Mouse (Mus musculus): Measurements from ENCODE around the gene Knstrn. TPM values are rescaled to one million over a fixed set of nuclear protein-coding genes. Genes with fewer than 3 reads are reported as not detected.
A peak's percentile ranks its signal among the peaks of the same experiment; 100 is the strongest.

Knstrn gene
- polyA plus RNA-seq, 1 experiment: 133 TPM

GRCm38 (mm10) chr2:118896914-118897291, 83.1 kb downstream of the Knstrn start:
- H3K27ac ChIP-seq (ENCODE audit: control insufficient read depth, insufficient read depth, low read depth, low read length, poor library complexity): no peak overlapping the region
- H3K4me1 ChIP-seq (ENCODE audit: control insufficient read depth, insufficient read depth, low read length): no peaks in the 10 kb centered on the region
- TF ChIP-seq POLR2A (IDR thresholded peaks at IDR 0.05; ENCODE audit: borderline replicate concordance, control insufficient read depth, low read depth, low read length) (no peak), CTCF (IDR thresholded peaks at IDR 0.05; ENCODE audit: control insufficient read depth, insufficient read depth, low read length) (no peak)
- peak overlapping the region; percentile 60 for H3K4me3 ChIP-seq (replicated peaks; ENCODE audit: control insufficient read depth, low read depth, low read length)
- under 1% methylated on average over 13 of the region's 13 CpGs for WGBS

- Histone ChIP-seq H3K4me3 (replicated peaks; ENCODE audit: control insufficient read depth, low read depth, low read length) (no peak overlapping the region), H3K27ac (ENCODE audit: control insufficient read depth, insufficient read depth, low read depth, low read length, poor library complexity) (no peak overlapping the region), H3K4me1 (ENCODE audit: control insufficient read depth, insufficient read depth, low read length) (no peaks in the 10 kb centered on the region)
- TF ChIP-seq CTCF (IDR thresholded peaks at IDR 0.05; ENCODE audit: control insufficient read depth, insufficient read depth, low read length) (no peak), POLR2A (IDR thresholded peaks at IDR 0.05; ENCODE audit: borderline replicate concordance, control insufficient read depth, low read depth, low read length) (no peak)
- 9% methylated on average over 7 of the region's 7 CpGs for whole genome bisulfite sequencing
These were observed 83.6 kb downstream of the Knstrn start for GRCm38 (mm10) chr2:118897392-118897791.

GRCm38 (mm10) chr2:118897808-118898207, 84.0 kb downstream of the Knstrn start:
- WGBS: 4% methylated on average over 11 of the region's 11 CpGs
- Histone ChIP-seq H3K4me1 (ENCODE audit: control insufficient read depth, insufficient read depth, low read length) (no peaks in the 10 kb centered on the region), H3K27ac (ENCODE audit: control insufficient read depth, insufficient read depth, low read depth, low read length, poor library complexity) (no peak overlapping the region), H3K4me3 (replicated peaks; ENCODE audit: control insufficient read depth, low read depth, low read length) (no peak overlapping the region)
- TF ChIP-seq CTCF (IDR thresholded peaks at IDR 0.05; ENCODE audit: control insufficient read depth, insufficient read depth, low read length) (no peak), POLR2A (IDR thresholded peaks at IDR 0.05; ENCODE audit: borderline replicate concordance, control insufficient read depth, low read depth, low read length) (no peak)

GRCm38 (mm10) chr2:118898771-118899170, 85.0 kb downstream of the Knstrn start:
- TF ChIP-seq POLR2A (IDR thresholded peaks at IDR 0.05; ENCODE audit: borderline replicate concordance, control insufficient read depth, low read depth, low read length): no peak
- no peak for TF ChIP-seq CTCF (IDR thresholded peaks at IDR 0.05; ENCODE audit: control insufficient read depth, insufficient read depth, low read length)
- H3K4me1 ChIP-seq (ENCODE audit: control insufficient read depth, insufficient read depth, low read length): no peaks in the 10 kb centered on the region
- no peak overlapping the region for H3K27ac ChIP-seq (ENCODE audit: control insufficient read depth, insufficient read depth, low read depth, low read length, poor library complexity)
- H3K4me3 ChIP-seq (replicated peaks; ENCODE audit: control insufficient read depth, low read depth, low read length): no peak overlapping the region
- 45% methylated on average over 4 of the region's 4 CpGs for WGBS

GRCm38 (mm10) chr2:118899306-118899705, 85.5 kb downstream of the Knstrn start:
- Histone ChIP-seq H3K4me3 (replicated peaks; ENCODE audit: control insufficient read depth, low read depth, low read length) (no peak overlapping the region), H3K4me1 (ENCODE audit: control insufficient read depth, insufficient read depth, low read length) (no peaks in the 10 kb centered on the region; the same call in 1 of the 2 replicates)

GRCm38 (mm10) chr2:118899981-118900825, 86.4 kb downstream of the Knstrn start, which contains the start of gene Bahd1:
TSS of gene Bahd1 (plus strand) at chr2:118900377.
- peaks cover under 1% of the 10 kb centered on the region; the same call in 1 of the 2 replicates for H3K4me1 ChIP-seq (ENCODE audit: control insufficient read depth, insufficient read depth, low read length)
- H3K27ac ChIP-seq (ENCODE audit: control insufficient read depth, insufficient read depth, low read depth, low read length, poor library complexity): no peak within 1 kb of the TSS
- no peak for TF ChIP-seq POLR2A (IDR thresholded peaks at IDR 0.05; ENCODE audit: borderline replicate concordance, control insufficient read depth, low read depth, low read length)
- no peak for TF ChIP-seq CTCF (IDR thresholded peaks at IDR 0.05; ENCODE audit: control insufficient read depth, insufficient read depth, low read length)
- peak within 1 kb of the TSS; percentile 29 for H3K4me3 ChIP-seq (replicated peaks; ENCODE audit: control insufficient read depth, low read depth, low read length)
- 3% methylated on average over 32 of the region's 32 CpGs for WGBS

More at GRCm38 (mm10) chr2:118899306-118899705, 85.5 kb downstream of the Knstrn start:
- no peak overlapping the region for H3K27ac ChIP-seq (ENCODE audit: control insufficient read depth, insufficient read depth, low read depth, low read length, poor library complexity)
- 50% methylated on average over 7 of the region's 7 CpGs for WGBS
- no peak for TF ChIP-seq CTCF (IDR thresholded peaks at IDR 0.05; ENCODE audit: control insufficient read depth, insufficient read depth, low read length)
- TF ChIP-seq POLR2A (IDR thresholded peaks at IDR 0.05; ENCODE audit: borderline replicate concordance, control insufficient read depth, low read depth, low read length): no peak

GRCm38 (mm10) chr2:118900826-118901140, 87.0 kb downstream of the Knstrn start:
- WGBS: under 1% methylated on average over 11 of the region's 11 CpGs
- TF ChIP-seq POLR2A (IDR thresholded peaks at IDR 0.05; ENCODE audit: borderline replicate concordance, control insufficient read depth, low read depth, low read length): no peak
- TF ChIP-seq CTCF (IDR thresholded peaks at IDR 0.05; ENCODE audit: control insufficient read depth, insufficient read depth, low read length): no peak
- no peak overlapping the region for H3K27ac ChIP-seq (ENCODE audit: control insufficient read depth, insufficient read depth, low read depth, low read length, poor library complexity)
- H3K4me1 ChIP-seq (ENCODE audit: control insufficient read depth, insufficient read depth, low read length): peaks cover 2% of the 10 kb centered on the region; the same call in 1 of the 2 replicates
- peak overlapping the region; percentile 29 for H3K4me3 ChIP-seq (replicated peaks; ENCODE audit: control insufficient read depth, low read depth, low read length)

- H3K4me3 ChIP-seq (replicated peaks; ENCODE audit: control insufficient read depth, low read depth, low read length): peak overlapping the region; percentile 85
- TF ChIP-seq POLR2A (IDR thresholded peaks at IDR 0.05; ENCODE audit: borderline replicate concordance, control insufficient read depth, low read depth, low read length) (peak; percentile 67; the same call in 1 of the 2 replicates), CTCF (IDR thresholded peaks at IDR 0.05; ENCODE audit: control insufficient read depth, insufficient read depth, low read length) (no peak)
- H3K27ac ChIP-seq (ENCODE audit: control insufficient read depth, insufficient read depth, low read depth, low read length, poor library complexity): peak overlapping the region; percentile 77
- H3K4me1 ChIP-seq (ENCODE audit: control insufficient read depth, insufficient read depth, low read length): peaks cover 4% of the 10 kb centered on the region; the same call in 1 of the 2 replicates
- WGBS: 1% methylated on average over 116 of the region's 120 CpGs
These were observed 87.6 kb downstream of the Knstrn start for GRCm38 (mm10) chr2:118901175-118902031.
